Mouse (Mus musculus) testis, adult 2 months (tissue): ENCODE measurements at regions not wholly inside any gene's neighbourhood (a gene's known extent, or its start where the extent isn't known, plus 50 kb on each side); places are given as distances from the start of the nearest gene placed in this dataset.
A peak's percentile ranks its signal among the peaks of the same experiment; 100 is the strongest.

Experiments
- H3K27ac ChIP-seq: fragments of 200-500 bp; 2 replicates; pipeline ENCODE4 v1.5.1; 2012; ENCODE audit warnings: low read depth, low read length; ENCODE audit not compliant: control insufficient read depth, insufficient read depth
- H3K27me3 ChIP-seq: fragments of 200-500 bp; 2 replicates; pipeline ENCODE4 v1.6.1; 2012; ENCODE audit warnings: mild to moderate bottlenecking, low read length, moderate library complexity; ENCODE audit not compliant: control insufficient read depth, insufficient read depth
- H3K36me3 ChIP-seq: fragments of 200-500 bp; 2 replicates; pipeline ENCODE4 v1.6.1; 2012; ENCODE audit warnings: mild to moderate bottlenecking, low read length; ENCODE audit not compliant: control insufficient read depth, insufficient read depth
- H3K4me1 ChIP-seq: fragments of 200-500 bp; 2 replicates; pipeline ENCODE4 v1.6.1; 2012; ENCODE audit warnings: low read length; ENCODE audit not compliant: control insufficient read depth, insufficient read depth
- H3K4me3 ChIP-seq: fragments of 200-500 bp; 2 replicates; pipeline ENCODE4 v1.5.1; 2012; ENCODE audit warnings: low read depth, mild to moderate bottlenecking, low read length, moderate library complexity, mixed read lengths; ENCODE audit not compliant: control insufficient read depth
- CTCF ChIP-seq: fragments of 200-500 bp; IDR thresholded peaks from 2 replicates; pipeline ENCODE4 v1.5.1; 2012; ENCODE audit warnings: low read depth, mild to moderate bottlenecking, inconsistent platforms, low read length, moderate library complexity; ENCODE audit not compliant: control insufficient read depth, insufficient read depth, insufficient replicate concordance
- POLR2A ChIP-seq: fragments of 200-500 bp; IDR thresholded peaks from 2 replicates; pipeline ENCODE4 v1.6.1; 2012; ENCODE audit warnings: low read depth, mild to moderate bottlenecking, inconsistent platforms, low read length, moderate library complexity; ENCODE audit not compliant: control insufficient read depth

DNA sequence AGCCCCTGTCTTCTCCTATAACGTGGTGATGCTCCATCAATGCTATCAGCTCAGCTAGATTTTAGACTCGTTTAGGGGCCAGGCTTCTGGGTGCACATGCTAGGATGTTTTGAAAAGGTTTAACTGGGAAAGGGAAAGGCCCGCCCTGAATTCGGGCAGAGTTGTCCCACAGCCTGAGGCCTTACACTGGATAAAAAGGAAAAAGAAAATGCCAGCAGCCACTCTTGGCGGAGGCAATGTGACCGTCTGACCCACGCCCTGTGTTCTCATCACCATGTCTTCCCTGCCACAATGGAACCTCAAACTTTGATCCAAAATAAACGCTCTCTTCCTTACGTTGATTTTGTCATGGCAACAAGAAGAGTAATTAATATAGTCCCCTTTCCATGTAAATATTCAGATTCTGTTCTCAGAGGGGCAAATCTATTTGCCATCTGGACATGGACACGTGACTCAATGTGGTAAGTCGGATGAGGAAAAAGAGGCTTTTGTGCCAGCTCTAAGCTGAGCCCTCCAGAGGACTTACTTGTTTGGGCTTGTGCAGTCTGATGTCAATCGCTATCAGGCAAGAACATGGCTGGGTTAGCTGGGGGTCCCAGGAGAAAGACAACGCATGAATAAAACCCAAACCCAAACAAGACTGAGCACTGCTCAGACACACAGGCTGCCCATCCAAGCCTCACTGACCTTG is 253.4 kb upstream of the Hnrnpa3 start:
- no peak overlapping the region for H3K27ac ChIP-seq

DNA sequence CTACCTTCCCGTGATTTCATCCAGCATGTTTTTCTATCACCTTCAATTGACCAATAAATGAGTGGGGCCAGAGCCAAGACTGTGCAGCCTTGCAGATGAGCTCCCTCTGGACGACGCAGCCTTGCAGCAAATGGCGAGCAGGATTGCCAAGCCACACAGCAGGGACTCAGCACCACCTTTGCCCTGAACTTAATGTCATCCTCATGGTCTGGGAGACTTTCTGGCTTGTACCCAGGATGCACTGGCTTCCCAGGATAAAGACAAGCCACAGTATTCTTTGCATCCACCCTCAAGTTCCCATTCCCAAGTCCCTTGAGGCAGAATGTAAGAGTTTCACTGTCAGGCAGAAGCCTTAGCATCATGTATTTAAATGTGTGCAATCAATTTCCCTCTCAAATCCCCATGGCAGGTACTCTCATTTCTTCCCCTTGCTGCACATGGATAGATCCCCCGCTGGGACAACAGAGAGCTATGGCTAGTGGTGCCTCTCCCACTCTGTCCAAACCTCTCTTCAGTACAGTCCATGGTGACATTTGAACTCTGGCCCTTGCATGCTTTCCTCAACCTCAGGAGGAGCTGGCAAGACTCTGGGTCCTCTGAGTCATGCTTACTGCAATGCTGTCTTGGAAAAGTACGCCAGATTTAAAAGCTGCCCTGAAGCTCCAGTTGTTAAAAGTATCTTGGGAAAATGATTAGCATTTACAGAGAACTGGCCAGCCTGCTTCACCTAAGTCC is 252.2 kb upstream of the Hnrnpa3 start:
- TF ChIP-seq POLR2A, result no peak
- TF ChIP-seq CTCF, result no peak
- Histone ChIP-seq H3K4me3 (no peak overlapping the region), H3K27ac (0 out of 2 replicates have a peak overlapping the region, but pooled peaks have one; percentile 21)

More for the DNA sequence above, 253.4 kb upstream of the Hnrnpa3 start:
- no peaks in the 10 kb centered on the region for H3K36me3 ChIP-seq
- H3K4me3 ChIP-seq, result no peak overlapping the region
- peaks cover 5% of the 10 kb centered on the region for H3K4me1 ChIP-seq
- no peak for TF ChIP-seq POLR2A
- no peak for TF ChIP-seq CTCF
- H3K27me3 ChIP-seq, result no peaks in the 10 kb centered on the region

DNA sequence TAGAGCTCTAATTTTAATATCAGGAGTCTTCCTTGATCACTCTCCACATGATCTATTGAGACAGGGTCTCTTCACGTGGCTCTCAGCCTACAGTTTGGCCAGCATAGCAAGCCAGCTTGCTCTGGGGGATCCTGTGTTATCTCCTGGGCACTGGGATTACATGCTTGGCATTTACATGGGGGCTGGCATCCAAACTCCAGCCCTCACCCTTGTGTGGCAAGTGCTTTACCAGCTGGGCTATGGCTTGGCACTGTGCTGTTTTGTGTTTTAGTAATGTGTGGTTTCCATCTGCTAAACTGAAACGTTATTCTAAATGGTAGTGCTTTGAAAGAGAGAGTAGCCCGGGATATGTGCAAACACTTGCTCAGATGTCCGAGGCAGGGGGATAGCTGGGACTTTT is 251.5 kb upstream of the Hnrnpa3 start:
- TF ChIP-seq CTCF (no peak), POLR2A (no peak)
- Histone ChIP-seq H3K4me1 (peaks cover 5% of the 10 kb centered on the region), H3K36me3 (no peaks in the 10 kb centered on the region), H3K27ac (no peak overlapping the region), H3K4me3 (no peak overlapping the region), H3K27me3 (no peaks in the 10 kb centered on the region)

More for the DNA sequence above, 252.2 kb upstream of the Hnrnpa3 start:
- H3K4me1 ChIP-seq, result peaks cover 5% of the 10 kb centered on the region
- no peaks in the 10 kb centered on the region for H3K27me3 ChIP-seq
- H3K36me3 ChIP-seq, result no peaks in the 10 kb centered on the region

DNA sequence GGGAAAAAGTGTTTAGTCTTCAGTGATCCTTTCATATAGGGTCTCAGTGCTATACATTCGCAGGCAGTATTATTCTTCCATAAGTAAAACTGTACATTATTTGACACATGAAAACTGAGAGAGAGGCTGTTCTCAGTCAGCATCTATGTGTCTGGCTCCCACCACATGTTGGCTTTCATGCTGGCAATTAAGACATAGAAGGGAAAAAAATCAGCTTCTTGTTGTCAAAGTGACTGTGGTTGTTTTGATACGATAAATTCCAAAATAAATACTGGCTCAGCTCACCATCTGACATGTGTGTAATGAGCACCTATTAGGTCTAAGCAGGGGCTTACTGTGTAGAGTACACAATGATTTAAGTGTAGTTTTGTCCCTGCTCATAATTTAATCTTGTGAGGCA is 251.0 kb upstream of the Hnrnpa3 start:
- no peak for TF ChIP-seq POLR2A
- no peak for TF ChIP-seq CTCF
- H3K4me1 ChIP-seq, result peaks cover 5% of the 10 kb centered on the region
- H3K4me3 ChIP-seq, result no peak overlapping the region
- no peaks in the 10 kb centered on the region for H3K27me3 ChIP-seq
- no peaks in the 10 kb centered on the region for H3K36me3 ChIP-seq
- H3K27ac ChIP-seq, result no peak overlapping the region

DNA sequence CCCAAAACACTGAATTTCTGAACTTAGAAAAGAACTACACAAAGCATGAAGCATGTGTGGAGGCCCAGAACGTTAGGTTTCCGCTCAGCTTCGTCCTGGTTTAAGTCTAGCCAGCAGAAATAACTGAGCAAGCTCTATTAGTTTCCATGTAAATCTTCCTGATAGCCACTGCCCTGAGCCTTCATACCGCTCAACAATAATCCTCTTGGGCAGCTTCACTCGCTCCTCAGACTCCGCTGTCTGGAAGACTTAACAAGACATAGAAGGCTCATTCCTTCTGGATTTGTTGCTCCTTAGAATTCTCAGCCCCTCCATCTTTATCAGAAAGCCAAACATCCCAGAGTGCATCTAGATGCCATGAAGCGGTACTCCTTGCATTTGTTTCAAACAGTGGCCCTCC is 249.3 kb upstream of the Hnrnpa3 start:
- H3K4me1 ChIP-seq, result peaks cover 2% of the 10 kb centered on the region
- H3K4me3 ChIP-seq, result no peak overlapping the region
- no peaks in the 10 kb centered on the region for H3K27me3 ChIP-seq
- H3K36me3 ChIP-seq, result no peaks in the 10 kb centered on the region
- TF ChIP-seq CTCF (no peak), POLR2A (no peak)
- H3K27ac ChIP-seq, result no peak overlapping the region

DNA sequence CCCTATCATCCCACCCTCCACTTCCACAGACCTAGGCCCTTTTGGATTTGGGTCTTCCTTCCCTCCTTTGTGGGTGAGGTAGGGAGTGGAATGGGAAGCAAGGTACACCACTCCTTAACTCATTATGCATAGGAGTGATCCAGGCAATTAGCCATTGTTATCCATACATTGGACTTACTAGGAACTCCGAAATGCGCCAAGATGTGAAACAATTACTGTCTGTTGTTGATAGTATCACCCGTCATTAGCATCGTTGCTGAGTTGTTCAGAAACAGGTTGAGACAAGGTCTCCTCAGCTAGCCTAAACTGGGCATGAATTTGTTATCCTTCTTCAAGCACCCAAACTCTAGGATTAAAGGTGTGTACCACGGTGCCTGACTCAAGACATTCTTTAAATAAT is 246.3 kb upstream of the Hnrnpa3 start:
- no peak overlapping the region for H3K4me3 ChIP-seq
- H3K27ac ChIP-seq, result no peak overlapping the region
- no peaks in the 10 kb centered on the region for H3K4me1 ChIP-seq
- TF ChIP-seq CTCF, result no peak
- no peak for TF ChIP-seq POLR2A
- no peaks in the 10 kb centered on the region for H3K36me3 ChIP-seq
- H3K27me3 ChIP-seq, result no peaks in the 10 kb centered on the region

DNA sequence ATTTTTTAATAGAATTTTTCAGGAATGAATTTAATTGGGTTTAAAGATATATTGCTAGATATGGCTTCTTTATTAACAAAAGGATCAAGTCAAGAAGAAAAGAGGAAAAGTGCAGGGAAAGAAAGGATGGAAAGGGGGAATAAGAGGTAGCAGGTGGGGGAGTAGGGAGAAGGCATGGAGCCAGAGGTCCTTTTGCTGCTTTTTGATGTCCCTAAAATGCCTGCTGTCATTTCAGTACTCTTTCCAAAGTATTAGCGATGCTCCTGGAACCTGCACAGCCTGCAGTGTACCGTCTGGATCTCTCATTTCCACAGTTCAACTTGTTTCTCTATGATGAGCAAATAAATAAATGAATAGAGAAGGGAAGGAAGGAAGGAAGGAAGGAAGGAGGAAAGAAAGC is 240.4 kb upstream of the Hnrnpa3 start:
- H3K36me3 ChIP-seq, result no peaks in the 10 kb centered on the region
- no peak overlapping the region for H3K4me3 ChIP-seq
- H3K27ac ChIP-seq, result no peak overlapping the region
- H3K27me3 ChIP-seq, result no peaks in the 10 kb centered on the region
- H3K4me1 ChIP-seq, result no peaks in the 10 kb centered on the region
- TF ChIP-seq CTCF (no peak), POLR2A (no peak)

DNA sequence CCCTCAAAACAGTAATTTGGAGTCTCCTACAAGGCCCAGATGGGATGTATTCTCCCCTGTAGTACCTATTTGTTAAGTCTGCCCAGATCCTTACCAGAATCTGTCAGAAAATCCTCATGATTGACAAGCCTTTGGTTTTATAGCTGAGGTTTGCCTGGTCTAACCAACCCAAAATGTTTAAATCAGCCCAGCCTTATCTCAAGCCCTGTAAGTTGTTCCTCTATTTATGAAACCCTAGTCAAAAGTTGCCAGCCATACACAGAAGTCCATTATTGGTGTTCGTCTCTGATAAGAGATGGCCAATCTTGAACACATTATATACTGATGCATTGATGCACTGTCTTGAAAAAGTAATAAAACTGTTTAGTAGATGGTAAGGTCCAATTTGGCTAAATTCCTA is 239.9 kb upstream of the Hnrnpa3 start:
- no peaks in the 10 kb centered on the region for H3K36me3 ChIP-seq
- no peaks in the 10 kb centered on the region for H3K27me3 ChIP-seq
- no peak overlapping the region for H3K27ac ChIP-seq
- H3K4me1 ChIP-seq, result no peaks in the 10 kb centered on the region
- no peak for TF ChIP-seq POLR2A
- no peak for TF ChIP-seq CTCF
- no peak overlapping the region for H3K4me3 ChIP-seq
